21 mouse cellular contexts compared by ENCODE assay signal in the genomic region with DNA sequence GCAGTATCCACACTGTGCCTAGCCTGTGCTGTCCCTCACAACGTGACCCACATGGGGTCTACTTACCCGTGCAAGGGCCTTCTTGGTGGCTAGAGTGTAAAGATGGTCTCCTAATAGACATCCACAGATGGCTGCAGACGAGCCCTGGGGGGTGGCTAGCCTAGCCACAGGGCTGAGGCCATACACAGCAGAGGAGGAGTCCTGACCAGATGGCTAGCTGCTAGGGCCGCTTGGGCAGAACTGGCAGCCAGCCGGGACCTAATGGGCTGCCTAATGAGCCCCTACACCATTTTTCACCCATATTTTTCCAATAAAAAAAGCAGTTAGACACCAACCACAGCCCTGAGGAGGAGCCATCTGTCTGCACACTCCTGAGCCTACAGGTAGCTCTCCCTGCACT. TPM values are rescaled to one million over a fixed set of nuclear protein-coding genes. Genes with fewer than 3 reads are reported as not detected.
DNase-seq lines count a peak whose midpoint lies in the region; ATAC-seq and TF ChIP-seq lines count a peak whose summit lies in the region.
"Had no signal": no experiment of that assay in that cellular context is flagged by ENCODE, and none has a peak within 500 bp of the region (broad histone marks: within the 10 kb centered on the region; RNA-seq: fewer than 3 reads in every experiment).

No protein-coding gene starts in this region.

- H3K9me3 ChIP-seq in midbrain, embryonic 13.5 days: no peaks in the 10 kb centered on the region
- H3K9me3 ChIP-seq in midbrain, embryonic 16.5 days (replicated peaks; ENCODE audit: control insufficient read depth, low read length, poor library complexity, severe bottlenecking): no peaks in the 10 kb centered on the region
- no peaks in the 10 kb centered on the region for H3K9me3 ChIP-seq in hindbrain, embryonic 10.5 days
- no peaks in the 10 kb centered on the region for H3K9me3 ChIP-seq in limb, embryonic 12.5 days
- no peaks in the 10 kb centered on the region for H3K9me3 ChIP-seq in intestine, embryonic 15.5 days
- H3K9me3 ChIP-seq: limb, embryonic 15.5 days had no signal

- WGBS in midbrain, embryonic 13.5 days: 69% methylated on average over 5 of the region's 5 CpGs
- 72% methylated on average over 5 of the region's 5 CpGs for WGBS in midbrain, embryonic 16.5 days
- 7% methylated on average over 5 of the region's 5 CpGs for WGBS in cerebellum, adult 2 months
- 84% methylated on average over 5 of the region's 5 CpGs for whole genome bisulfite sequencing in hindbrain, embryonic 10.5 days
- 38% methylated on average over 5 of the region's 5 CpGs for WGBS in limb, embryonic 12.5 days
- 80% methylated on average over 5 of the region's 5 CpGs for WGBS in intestine, embryonic 15.5 days

- no peak for TF ChIP-seq CTCF in cerebellum, adult 2 months (IDR thresholded peaks at IDR 0.05; ENCODE audit: borderline replicate concordance, insufficient read depth, low read depth, low read length)

- no peak for TF ChIP-seq POLR2A in cerebellum, adult 2 months (IDR thresholded peaks at IDR 0.05; ENCODE audit: borderline replicate concordance, insufficient read depth, low read length)

- no peak overlapping the region for H3K4me3 ChIP-seq in midbrain, embryonic 13.5 days (replicated peaks)
- H3K4me3 ChIP-seq in midbrain, embryonic 16.5 days (ENCODE audit: low read depth, low read length): no peak overlapping the region
- H3K4me3 ChIP-seq in cerebellum, adult 2 months (replicated peaks; ENCODE audit: insufficient read depth, low read depth, low read length): no peak overlapping the region
- H3K4me3 ChIP-seq in hindbrain, embryonic 10.5 days: no peak overlapping the region
- no peak overlapping the region for H3K4me3 ChIP-seq in limb, embryonic 12.5 days (replicated peaks)
- no peak overlapping the region for H3K4me3 ChIP-seq in intestine, embryonic 15.5 days (replicated peaks)
- H3K4me3 ChIP-seq: gastrocnemius, adult 2 months; limb, embryonic 15.5 days had no signal

- no peak overlapping the region for H3K9ac ChIP-seq in midbrain, embryonic 13.5 days (replicated peaks)
- no peak overlapping the region for H3K9ac ChIP-seq in midbrain, embryonic 16.5 days (ENCODE audit: low read depth, low read length)
- H3K9ac ChIP-seq in limb, embryonic 12.5 days (replicated peaks): no peak overlapping the region; the same call in 1 of the 2 replicates
- no peak overlapping the region for H3K9ac ChIP-seq in intestine, embryonic 15.5 days
- H3K9ac ChIP-seq: limb, embryonic 15.5 days had no signal

- ATAC-seq in midbrain, embryonic 13.5 days: peak; percentile 55; the same call in 1 of the 2 replicates
- ATAC-seq in midbrain, embryonic 16.5 days: no peak
- ATAC-seq in limb, embryonic 12.5 days (ENCODE audit: insufficient number of reproducible peaks, insufficient read depth, low FRiP score, low TSS enrichment, low read depth): peak; percentile 37; the same call in 1 of the 2 replicates
- ATAC-seq in monocyte, adult 5-6 weeks (replicated peaks; ENCODE audit: insufficient number of reproducible peaks, low FRiP score, low TSS enrichment, poor library complexity, severe bottlenecking): no peak
- no peak for ATAC-seq in intestine, embryonic 15.5 days
- ATAC-seq: activated CD4-positive, CD25-positive, alpha-beta regulatory T cell, adult 4 months; CD4-positive, CD25-positive, alpha-beta regulatory T cell, adult 4 months; inflammation-experienced regulatory T-cells, adult 6 months had no signal

- H3K4me1 ChIP-seq in midbrain, embryonic 13.5 days (replicated peaks): no peaks in the 10 kb centered on the region
- H3K4me1 ChIP-seq in midbrain, embryonic 16.5 days (ENCODE audit: control insufficient read depth, insufficient read depth, low read length): no peaks in the 10 kb centered on the region
- peaks cover 69% of the 10 kb centered on the region for H3K4me1 ChIP-seq in cerebellum, adult 2 months (ENCODE audit: control insufficient read depth, insufficient read depth, low read length)
- peaks cover 12% of the 10 kb centered on the region for H3K4me1 ChIP-seq in hindbrain, embryonic 10.5 days (replicated peaks)
- H3K4me1 ChIP-seq in limb, embryonic 12.5 days (replicated peaks): peaks cover 14% of the 10 kb centered on the region
- no peaks in the 10 kb centered on the region for H3K4me1 ChIP-seq in intestine, embryonic 15.5 days (replicated peaks)

- no peak overlapping the region for H3K27ac ChIP-seq in midbrain, embryonic 13.5 days
- H3K27ac ChIP-seq in midbrain, embryonic 16.5 days (ENCODE audit: low read length): no peak overlapping the region
- H3K27ac ChIP-seq in cerebellum, adult 2 months (ENCODE audit: insufficient read depth, low read length): peak overlapping the region; percentile 51
- H3K27ac ChIP-seq in hindbrain, embryonic 10.5 days: 0 out of 2 replicates have a peak overlapping the region, but pooled peaks have one; percentile 41
- 0 out of 2 replicates have a peak overlapping the region, but pooled peaks have one; percentile 17 for H3K27ac ChIP-seq in limb, embryonic 12.5 days
- H3K27ac ChIP-seq in intestine, embryonic 15.5 days: no peak overlapping the region
- H3K27ac ChIP-seq: gastrocnemius, adult 2 months; limb, embryonic 15.5 days; macrophage had no signal

- no peak overlapping the region for H3K4me2 ChIP-seq in midbrain, embryonic 13.5 days (replicated peaks)
- H3K4me2 ChIP-seq in midbrain, embryonic 16.5 days (ENCODE audit: low read length): no peak overlapping the region
- H3K4me2 ChIP-seq in limb, embryonic 12.5 days: no peak overlapping the region
- H3K4me2 ChIP-seq in intestine, embryonic 15.5 days (replicated peaks): no peak overlapping the region
- H3K4me2 ChIP-seq: limb, embryonic 15.5 days had no signal

- DNase-seq in cerebellum, adult 2 months: peak; percentile 82 to 87
- no peak for DNase-seq in hindbrain, embryonic 10.5 days (ENCODE audit: low spot score)
- no peak for DNase-seq in testis, postnatal 14 days (ENCODE audit: low spot score)
- DNase-seq: gastrocnemius, adult 2 months; heart, adult 18-20 months; layer of hippocampus, adult 9-11 months; lung, adult 2 months; thymus, postnatal 25 days had no signal

- 0 out of 2 replicates have a peak, but pooled peaks cover 9% of the 10 kb centered on the region for H3K36me3 ChIP-seq in midbrain, embryonic 13.5 days
- H3K36me3 ChIP-seq in midbrain, embryonic 16.5 days (ENCODE audit: control insufficient read depth, insufficient read depth, low read length): no peaks in the 10 kb centered on the region
- H3K36me3 ChIP-seq in hindbrain, embryonic 10.5 days: peaks cover 7% of the 10 kb centered on the region; the same call in 1 of the 2 replicates
- H3K36me3 ChIP-seq in limb, embryonic 12.5 days: no peaks in the 10 kb centered on the region
- no peaks in the 10 kb centered on the region for H3K36me3 ChIP-seq in intestine, embryonic 15.5 days
- H3K36me3 ChIP-seq: limb, embryonic 15.5 days had no signal

- no peaks in the 10 kb centered on the region for H3K27me3 ChIP-seq in midbrain, embryonic 13.5 days
- no peaks in the 10 kb centered on the region for H3K27me3 ChIP-seq in midbrain, embryonic 16.5 days (ENCODE audit: control insufficient read depth, insufficient read depth, low read depth, low read length)
- no peaks in the 10 kb centered on the region for H3K27me3 ChIP-seq in cerebellum, adult 2 months (ENCODE audit: control insufficient read depth, insufficient read depth, low read length)
- peaks cover 10% of the 10 kb centered on the region for H3K27me3 ChIP-seq in hindbrain, embryonic 10.5 days (ENCODE audit: insufficient read depth, poor library complexity, severe bottlenecking)
- H3K27me3 ChIP-seq in limb, embryonic 12.5 days: no peaks in the 10 kb centered on the region
- no peaks in the 10 kb centered on the region for H3K27me3 ChIP-seq in intestine, embryonic 15.5 days (replicated peaks)
- H3K27me3 ChIP-seq: limb, embryonic 15.5 days had no signal

RNA-seq across cellular contexts. Expression of gene Lrcol1, which starts 48.2 kb away (rescaled TPM):
- not detected in 2 replicates for polyA plus RNA-seq in midbrain, embryonic 13.5 days (2015; fragmentation: Nextera tagmentation; extraction: Ambion mirVana)
- not detected in 2 replicates for polyA plus RNA-seq in midbrain, embryonic 16.5 days (2015; fragmentation: Nextera tagmentation; extraction: Ambion mirVana)
- polyA plus RNA-seq in cerebellum, adult 2 months (2012; rRNA removed): not detected in 2 replicates
- polyA plus RNA-seq in hindbrain, embryonic 10.5 days (2016; fragmentation: Nextera tagmentation; extraction: Ambion mirVana): not detected in 2 replicates
- polyA plus RNA-seq in limb, embryonic 12.5 days (2016; fragmentation: Nextera tagmentation; extraction: Ambion mirVana): not detected in 2 replicates
- not detected in 3 replicates for total RNA-seq in monocyte, adult 5-6 weeks (2017)
- not detected in 2 replicates for polyA plus RNA-seq in intestine, embryonic 15.5 days (2015; fragmentation: Nextera tagmentation; extraction: Ambion mirVana)
- total RNA-seq: gastrocnemius, adult 2 months; heart, adult 18-20 months had no signal
- polyA plus RNA-seq: activated CD4-positive, CD25-positive, alpha-beta regulatory T cell, adult 4 months; CD4-positive, CD25-positive, alpha-beta regulatory T cell, adult 4 months; heart, embryonic 16.5 days; kidney, embryonic 16.5 days; limb, embryonic 15.5 days; macrophage; stomach, embryonic 16.5 days had no signal

RNA-seq across cellular contexts. Expression of gene P2rx2, which starts 49.7 kb away (rescaled TPM):
- 3.2 and 3.8 TPM in 2 replicates for polyA plus RNA-seq in midbrain, embryonic 13.5 days (2015; fragmentation: Nextera tagmentation; extraction: Ambion mirVana)
- 12.5 and 14.1 TPM in 2 replicates for polyA plus RNA-seq in midbrain, embryonic 16.5 days (2015; fragmentation: Nextera tagmentation; extraction: Ambion mirVana)
- polyA plus RNA-seq in cerebellum, adult 2 months (2012; rRNA removed): 0.26 and 0.32 TPM in 2 replicates
- polyA plus RNA-seq in hindbrain, embryonic 10.5 days (2016; fragmentation: Nextera tagmentation; extraction: Ambion mirVana): 0.57 and 0.92 TPM in 2 replicates
- 0.74 and 1.1 TPM in 2 replicates for polyA plus RNA-seq in limb, embryonic 12.5 days (2016; fragmentation: Nextera tagmentation; extraction: Ambion mirVana)
- total RNA-seq in monocyte, adult 5-6 weeks (2017): not detected in 3 replicates
- 0.61 and 1.4 TPM in 2 replicates for polyA plus RNA-seq in intestine, embryonic 15.5 days (2015; fragmentation: Nextera tagmentation; extraction: Ambion mirVana)
- total RNA-seq: gastrocnemius, adult 2 months; heart, adult 18-20 months had no signal
- polyA plus RNA-seq: activated CD4-positive, CD25-positive, alpha-beta regulatory T cell, adult 4 months; CD4-positive, CD25-positive, alpha-beta regulatory T cell, adult 4 months; inflammation-experienced regulatory T-cells, adult 6 months; macrophage had no signal

RNA-seq across cellular contexts. Expression of gene Fbrsl1, which starts 55.6 kb away (rescaled TPM):
- polyA plus RNA-seq in midbrain, embryonic 13.5 days (2015; fragmentation: Nextera tagmentation; extraction: Ambion mirVana): 16.1 and 20.6 TPM in 2 replicates
- 12.3 and 16.3 TPM in 2 replicates for polyA plus RNA-seq in midbrain, embryonic 16.5 days (2015; fragmentation: Nextera tagmentation; extraction: Ambion mirVana)
- 65.4 and 72.7 TPM in 2 replicates for polyA plus RNA-seq in cerebellum, adult 2 months (2012; rRNA removed)
- polyA plus RNA-seq in hindbrain, embryonic 10.5 days (2016; fragmentation: Nextera tagmentation; extraction: Ambion mirVana): 14.9 and 19.2 TPM in 2 replicates
- 27.7 and 31.4 TPM in 2 replicates for polyA plus RNA-seq in limb, embryonic 12.5 days (2016; fragmentation: Nextera tagmentation; extraction: Ambion mirVana)
- total RNA-seq in monocyte, adult 5-6 weeks (2017): 18.6 to 30.8 TPM (median 22.1 TPM) in 3 replicates
- polyA plus RNA-seq in intestine, embryonic 15.5 days (2015; fragmentation: Nextera tagmentation; extraction: Ambion mirVana): 9.6 and 11.2 TPM in 2 replicates

Comparison
In these comparisons a context has a peak if more than half of its experiments do, and no peak if none do; other contexts are left out.
1. ATAC-seq: peak in midbrain, embryonic 13.5 days (single experiment) and limb, embryonic 12.5 days (single experiment); none in midbrain, embryonic 16.5 days (single experiment), monocyte, adult 5-6 weeks (single experiment) and intestine, embryonic 15.5 days (single experiment).
2. H3K27ac ChIP-seq: peak in cerebellum, adult 2 months (single experiment), hindbrain, embryonic 10.5 days (single experiment) and limb, embryonic 12.5 days (single experiment); none in midbrain, embryonic 13.5 days (single experiment), midbrain, embryonic 16.5 days (single experiment) and intestine, embryonic 15.5 days (single experiment).
3. DNase-seq: peak in cerebellum, adult 2 months (2 of 2); none in hindbrain, embryonic 10.5 days (single experiment) and testis, postnatal 14 days (single experiment).